Mouse (Mus musculus) erythroid progenitor cell, adult 5-6 weeks (primary cell): ENCODE results near the gene Lsm14b. TPM values are rescaled to one million over a fixed set of nuclear protein-coding genes. Genes with fewer than 3 reads are reported as not detected.
A peak's percentile ranks its signal among the peaks of the same experiment; 100 is the strongest.

Experiments
- ATAC-seq: replicated peaks from 2 replicates; pipeline ENCODE4 v1.8.0; 2016; ENCODE audit warnings: moderate number of reproducible peaks, mild to moderate bottlenecking, moderate TSS enrichment, inconsistent platforms; ENCODE audit not compliant: poor library complexity, low FRiP score, severe bottlenecking
- total RNA-seq, 2 experiments: library from RNA; stranded (forward) in 1 of 2; stranded (reverse) in 1 of 2; fragments of 150-400 nt in 1 of 2; fragments of 186-747, 209-891 nt in 1 of 2; gene quantifications; 2 replicates each; pipeline versions ENCODE4 v1.2.3 to v1.2.4; 2015 to 2017; ENCODE audit warnings: low replicate concordance in 2 of 2

Gene Lsm14b
- 6.5 and 7.1 TPM in 2 replicates for total RNA-seq (2015; ENCODE audit: low replicate concordance)
- total RNA-seq (2017; ENCODE audit: low replicate concordance), result 5.7 and 11.3 TPM in 2 replicates

GRCm38 (mm10) chr2:180024401-180025098 is at the start of gene Lsm14b:
Gene Lsm14b, plus strand, starts transcription at chr2:180024987.
- peak; percentile 88 for ATAC-seq

GRCm38 (mm10) chr2:179975851-179976250 is 48.9 kb upstream of the Lsm14b start:
- ATAC-seq, result no peak

GRCm38 (mm10) chr2:179976295-179976627 is 48.5 kb upstream of the Lsm14b start:
- ATAC-seq, result no peak

GRCm38 (mm10) chr2:179976628-179977343 is 48.0 kb upstream of the Lsm14b start, which contains the start of gene Taf4:
Gene Taf4, minus strand, starts transcription at chr2:179976646.
- ATAC-seq, result peak; percentile 80

DNA sequence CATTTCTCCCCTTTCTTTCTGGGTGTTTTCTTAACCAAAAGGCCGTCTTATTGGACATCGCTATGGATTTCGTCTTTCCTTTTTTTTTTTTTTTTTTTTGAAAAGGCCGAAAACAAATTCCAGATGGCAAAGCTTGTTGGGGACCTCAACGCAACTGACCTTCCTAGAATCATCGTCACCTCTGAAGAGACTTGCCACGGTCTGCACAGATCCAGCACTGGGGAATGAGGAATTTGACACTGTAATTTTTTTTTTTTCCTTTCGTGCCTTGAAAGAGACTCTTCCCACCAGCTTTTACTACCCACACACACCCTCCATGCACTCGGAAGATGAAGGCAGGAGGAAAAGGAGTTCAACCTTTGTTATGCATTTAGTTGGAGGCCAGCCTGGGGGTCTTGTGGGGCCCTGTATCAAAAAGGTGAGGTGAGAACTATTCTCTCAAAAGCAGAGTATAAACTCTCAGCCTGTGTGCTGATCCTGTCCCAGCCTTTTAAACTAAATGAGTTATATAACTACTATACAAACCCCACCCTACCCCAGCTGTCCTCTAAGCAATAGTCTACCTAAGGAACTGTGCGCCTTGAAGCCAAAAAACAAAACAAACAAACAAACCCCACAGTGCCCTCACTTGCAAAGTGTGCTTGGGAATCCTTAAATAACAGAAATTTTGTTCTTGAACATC is 47.3 kb upstream of the Lsm14b start:
- no peak for ATAC-seq

DNA sequence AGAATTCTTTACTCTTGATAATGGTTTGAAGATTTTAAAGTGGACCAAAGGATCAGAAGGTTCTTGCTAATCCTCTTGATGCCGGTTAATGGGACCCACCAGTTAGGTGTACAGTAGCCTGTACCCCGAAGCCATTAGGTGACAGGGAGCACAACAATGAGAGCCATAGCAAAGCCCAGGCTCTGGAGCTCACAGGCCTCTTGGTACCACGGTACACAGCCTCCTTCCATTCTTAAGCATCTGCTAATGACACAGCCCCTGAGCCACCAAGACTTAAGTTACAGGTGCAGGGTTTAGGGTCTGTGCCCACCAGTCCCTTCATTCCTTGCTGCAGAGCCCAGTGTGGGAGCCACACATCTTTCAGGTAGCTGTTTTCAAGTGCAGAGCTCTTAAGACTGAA is 46.5 kb upstream of the Lsm14b start:
- no peak for ATAC-seq

DNA sequence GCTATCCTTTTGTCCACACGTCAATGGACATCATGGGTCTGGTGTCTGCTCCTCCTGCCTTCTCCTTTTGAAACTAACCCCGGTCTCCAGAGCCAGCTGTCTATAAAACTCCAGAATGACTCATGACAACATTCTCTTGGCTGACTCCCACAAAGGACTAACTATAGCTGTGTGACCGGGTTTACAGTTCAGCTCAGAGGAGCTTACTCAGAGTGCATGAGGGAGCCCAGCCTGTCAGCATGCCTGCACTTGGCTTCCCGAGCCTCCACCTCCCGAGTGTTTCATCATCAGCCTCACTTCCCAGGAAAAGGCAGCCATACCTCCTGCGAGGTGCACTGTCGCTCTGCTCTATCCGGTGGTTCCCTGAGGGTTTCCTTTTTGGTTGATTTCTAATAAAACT is 45.0 kb upstream of the Lsm14b start:
- no peak for ATAC-seq

GRCm38 (mm10) chr2:179980616-179981015 is 44.2 kb upstream of the Lsm14b start:
- ATAC-seq, result no peak

DNA sequence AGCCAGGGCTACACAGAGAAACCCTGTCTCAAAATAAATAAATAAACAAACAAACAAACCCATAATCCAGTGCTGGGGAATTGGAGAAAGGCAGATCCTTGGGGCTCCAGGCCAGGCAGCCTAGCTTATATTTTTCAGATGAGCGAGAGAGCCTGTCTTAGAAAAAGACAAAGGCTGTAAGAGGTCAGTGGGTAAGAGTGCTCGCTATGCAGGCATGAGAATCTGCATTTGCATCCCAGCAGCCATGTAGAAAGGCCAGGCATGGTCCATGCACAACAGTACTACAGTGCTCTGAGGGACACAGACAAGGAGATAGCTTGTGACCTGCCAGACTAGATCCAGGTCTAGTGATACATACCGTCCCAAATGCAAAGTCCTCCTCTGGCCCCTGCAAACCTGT is 42.1 kb upstream of the Lsm14b start:
- no peak for ATAC-seq

- ATAC-seq, result no peak
Observed at GRCm38 (mm10) chr2:179984830-179985229, 40.0 kb upstream of the Lsm14b start.

- no peak for ATAC-seq
Observed at GRCm38 (mm10) chr2:179985695-179986094, 39.1 kb upstream of the Lsm14b start.

DNA sequence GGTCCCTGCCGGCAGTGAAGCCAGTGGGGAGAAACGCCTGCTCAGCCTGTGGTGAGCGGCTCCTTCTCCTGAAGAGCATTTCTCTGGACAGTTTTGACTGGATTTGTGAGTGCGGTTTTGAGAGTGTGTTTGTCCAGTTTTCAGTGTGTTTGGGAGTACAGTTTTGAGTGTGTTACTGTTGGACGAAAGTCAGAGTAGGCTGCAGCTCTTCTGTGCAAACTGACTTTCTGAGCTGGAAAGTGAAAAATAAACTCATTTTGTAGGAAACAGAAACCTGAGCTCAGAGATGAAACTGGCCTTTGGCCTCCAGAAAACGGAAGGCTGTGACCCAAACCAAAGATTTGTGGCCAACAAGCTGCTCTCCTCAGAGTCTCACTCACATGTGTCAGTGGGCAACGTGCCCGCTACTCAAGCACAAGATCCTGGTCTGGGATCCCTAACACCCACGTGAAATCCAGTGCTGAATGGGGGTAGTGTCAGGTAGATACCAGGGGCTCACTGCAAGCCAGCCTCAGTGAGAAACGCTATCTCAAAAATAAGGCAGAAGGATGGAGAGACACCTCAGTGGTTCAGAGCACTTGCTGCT is 38.3 kb upstream of the Lsm14b start:
- ATAC-seq, result no peak

GRCm38 (mm10) chr2:179989098-179989497 is 35.7 kb upstream of the Lsm14b start:
- no peak for ATAC-seq

DNA sequence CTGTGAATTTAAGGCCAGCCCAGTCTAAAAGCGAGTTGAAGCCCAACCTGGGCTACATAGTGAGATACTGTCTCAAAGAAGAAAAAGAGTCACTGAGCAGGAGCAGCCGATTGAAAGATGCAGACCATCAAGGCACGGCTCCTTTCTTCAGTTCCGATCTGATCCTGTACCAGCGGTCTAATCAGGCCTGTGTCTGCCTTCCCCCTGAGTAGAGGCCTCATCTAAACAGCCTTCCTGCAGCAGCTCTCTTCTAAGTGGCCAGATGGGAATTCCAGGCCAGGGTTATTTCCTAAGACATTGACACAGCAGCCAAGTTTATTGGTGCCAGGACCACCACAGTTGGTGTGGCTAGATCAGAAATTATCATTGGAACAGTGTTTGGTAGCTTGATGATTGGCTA is 31.7 kb upstream of the Lsm14b start:
- ATAC-seq, result no peak

- ATAC-seq, result no peak
Observed at GRCm38 (mm10) chr2:179998431-179998830, 26.4 kb upstream of the Lsm14b start.

DNA sequence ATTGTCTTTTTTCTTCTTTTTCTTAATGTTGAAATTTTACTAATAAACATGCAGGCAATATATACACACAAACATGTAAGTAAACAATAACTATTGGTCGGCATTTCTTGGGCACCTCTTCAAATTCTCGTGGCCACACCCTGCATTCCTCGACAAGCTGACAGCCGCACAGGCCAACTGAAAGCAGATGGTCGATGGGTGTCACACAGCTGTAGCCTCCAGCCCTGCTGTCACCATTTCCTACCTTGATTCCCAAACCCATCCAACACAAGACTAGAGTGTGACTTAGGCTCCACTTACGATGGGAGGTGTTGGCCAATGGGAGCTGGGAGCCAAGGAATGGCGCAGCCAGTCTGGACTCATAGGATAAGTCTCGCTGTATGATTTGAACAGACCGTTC is 23.2 kb upstream of the Lsm14b start:
- no peak for ATAC-seq

- no peak for ATAC-seq
Observed at GRCm38 (mm10) chr2:180005656-180006351, 19.0 kb upstream of the Lsm14b start.

DNA sequence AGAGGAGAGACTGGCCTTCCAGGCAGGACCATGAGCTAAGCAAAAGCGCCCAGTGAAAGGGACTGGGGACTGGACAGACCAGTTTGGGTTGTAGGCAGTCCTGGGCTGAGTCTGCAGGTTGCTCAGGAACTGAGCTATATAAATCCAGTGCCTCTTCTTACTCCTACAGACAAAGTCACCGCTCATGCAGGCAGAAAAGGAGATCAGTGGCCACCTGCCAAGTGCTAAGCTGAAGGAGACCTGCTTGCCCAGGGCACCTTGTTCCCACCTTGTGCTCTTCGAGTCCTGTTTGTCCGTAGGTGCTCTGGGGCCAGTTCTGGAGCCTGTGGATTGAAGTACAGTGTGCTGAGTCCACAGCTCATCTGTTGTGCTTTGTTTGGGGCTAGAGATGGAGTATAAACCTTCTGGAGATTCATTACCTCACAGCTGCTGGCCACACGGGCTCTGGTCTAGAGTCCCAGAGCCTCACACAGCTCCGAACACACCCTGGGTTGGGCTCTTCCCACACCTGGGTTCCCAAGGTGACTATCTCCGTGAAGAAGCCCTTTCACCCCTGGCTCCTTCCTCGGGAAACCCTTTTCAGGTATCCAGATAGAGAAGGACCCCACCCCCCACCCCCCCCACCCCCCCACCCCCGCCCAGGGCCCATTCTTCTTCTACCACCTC is 18.3 kb upstream of the Lsm14b start:
- no peak for ATAC-seq

- no peak for ATAC-seq
Observed at GRCm38 (mm10) chr2:180010686-180011085, 14.1 kb upstream of the Lsm14b start.
